Mouse (Mus musculus) mature B cell (primary cell): Measurements from ENCODE around the gene Gnb2.

Source experiments
- in situ Hi-C: fragments of 300-500 bp; cut with MboI; formaldehyde crosslinking; loops from 2 replicates; pipeline ENCODE4 v1.14.3; 2019

Gene Gnb2

GRCm38 (mm10) chr5:137533117-137533827 is at the start of gene Gnb2, which contains the start of gene Epo:
Gene Gnb2, minus strand, starts transcription at chr5:137533510.
Gene Epo, minus strand, starts transcription at chr5:137533242.
- in situ Hi-C loops, result no loop called here

GRCm38 (mm10) chr5:137582702-137583101 is 49.4 kb upstream of the Gnb2 start:
- in situ Hi-C loops, result no loop called here

GRCm38 (mm10) chr5:137580246-137580645 is 46.9 kb upstream of the Gnb2 start:
- in situ Hi-C loops, result no loop called here

GRCm38 (mm10) chr5:137574470-137574901 is 41.2 kb upstream of the Gnb2 start:
- in situ Hi-C loops, result no loop called here

DNA sequence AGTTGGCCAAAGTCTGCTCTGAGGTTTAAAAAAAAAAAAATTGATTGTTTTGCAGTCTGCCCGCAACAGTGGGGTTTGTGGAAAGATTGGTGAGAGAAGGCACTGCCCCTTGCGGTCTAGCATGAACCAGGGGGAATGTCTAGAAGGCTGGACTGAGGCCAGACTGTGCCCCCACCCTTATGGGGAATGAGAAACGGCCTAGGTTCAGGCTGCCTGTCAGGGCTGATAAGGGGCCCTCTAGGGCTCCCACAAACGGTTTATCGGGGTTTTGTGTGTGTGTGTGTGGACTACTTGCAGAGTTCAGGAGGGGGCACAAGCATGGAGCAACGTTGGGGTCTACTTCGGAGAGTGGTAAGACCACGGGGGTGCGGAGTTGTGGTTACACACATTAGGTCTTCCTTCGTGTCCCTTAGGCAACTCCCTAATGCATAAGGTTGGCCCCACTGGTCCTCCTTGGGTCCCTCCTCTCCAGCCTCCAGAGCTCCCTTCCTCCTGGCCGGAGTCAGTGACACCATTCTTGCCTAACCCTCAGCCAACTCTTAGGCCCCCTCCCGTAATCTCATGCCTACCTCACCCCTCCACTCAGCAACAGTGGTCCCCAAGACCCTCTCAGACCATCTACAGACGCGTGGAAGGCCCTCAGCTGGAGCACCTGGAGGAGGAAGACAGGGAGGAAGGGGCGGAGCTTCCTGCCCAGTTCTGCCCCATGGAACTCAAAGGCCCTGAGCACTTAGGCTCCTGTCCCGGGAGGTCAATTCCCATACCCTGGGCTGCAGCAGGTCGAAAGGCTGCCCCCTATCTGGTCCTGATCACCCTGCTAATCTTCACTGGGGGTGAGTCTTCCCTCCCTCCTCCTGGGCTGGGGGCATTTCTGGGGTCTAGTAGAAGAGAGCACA is 37.6 kb upstream of the Gnb2 start:
- in situ Hi-C loops, result no loop called here

- in situ Hi-C loops, result no loop called here
These were observed 36.9 kb upstream of the Gnb2 start for GRCm38 (mm10) chr5:137570181-137570580.

- in situ Hi-C loops, result no loop called here
These were observed 36.4 kb upstream of the Gnb2 start, which contains the start of gene Tfr2 for GRCm38 (mm10) chr5:137569665-137570064. Gene Tfr2, plus strand, starts transcription at chr5:137569840.

DNA sequence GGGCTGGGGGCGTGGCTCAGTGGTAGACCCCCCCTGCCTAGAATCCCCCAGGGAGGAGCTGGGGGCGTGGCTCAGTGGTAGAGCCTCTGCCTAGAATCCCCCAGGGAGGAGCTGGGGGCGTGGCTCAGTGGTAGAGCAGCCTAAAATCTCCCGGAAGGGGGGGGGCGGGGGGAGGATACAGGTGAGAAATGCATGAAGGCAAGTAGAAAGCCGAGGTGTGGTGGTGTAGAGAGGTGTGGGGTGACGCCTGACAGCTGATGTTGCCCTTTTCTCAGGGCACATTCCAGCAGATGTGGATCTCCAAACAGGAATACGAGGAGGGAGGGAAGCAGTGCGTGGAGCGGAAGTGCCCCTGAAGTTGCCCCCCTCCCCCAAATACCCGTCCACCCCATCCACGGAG is 35.7 kb upstream of the Gnb2 start:
- in situ Hi-C loops, result no loop called here

- in situ Hi-C loops, result no loop called here
These were observed 35.0 kb upstream of the Gnb2 start for GRCm38 (mm10) chr5:137568223-137568798.

DNA sequence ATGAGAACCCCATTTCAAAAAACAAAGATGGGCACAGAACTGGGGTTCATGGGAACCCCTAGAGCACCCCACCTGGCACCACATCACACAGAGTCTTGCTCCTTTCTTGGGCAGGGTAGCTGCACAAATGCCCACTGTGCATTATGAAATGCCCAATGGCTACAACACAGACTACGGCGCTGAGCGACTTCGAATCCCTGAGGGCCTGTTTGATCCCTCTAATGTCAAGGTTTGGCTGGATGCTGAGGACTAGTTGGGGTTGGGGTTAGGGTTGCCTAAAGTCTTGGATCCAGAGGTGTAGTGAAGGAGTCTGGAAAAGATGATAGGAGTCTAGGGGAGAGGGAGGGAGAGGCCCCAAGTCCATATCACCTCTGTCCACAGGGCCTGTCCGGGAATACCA is 33.1 kb upstream of the Gnb2 start:
- in situ Hi-C loops, result no loop called here

- in situ Hi-C loops, result no loop called here
These were observed 32.4 kb upstream of the Gnb2 start for GRCm38 (mm10) chr5:137565744-137566143.

GRCm38 (mm10) chr5:137562965-137563364 is 29.7 kb upstream of the Gnb2 start:
- in situ Hi-C loops, result no loop called here

DNA sequence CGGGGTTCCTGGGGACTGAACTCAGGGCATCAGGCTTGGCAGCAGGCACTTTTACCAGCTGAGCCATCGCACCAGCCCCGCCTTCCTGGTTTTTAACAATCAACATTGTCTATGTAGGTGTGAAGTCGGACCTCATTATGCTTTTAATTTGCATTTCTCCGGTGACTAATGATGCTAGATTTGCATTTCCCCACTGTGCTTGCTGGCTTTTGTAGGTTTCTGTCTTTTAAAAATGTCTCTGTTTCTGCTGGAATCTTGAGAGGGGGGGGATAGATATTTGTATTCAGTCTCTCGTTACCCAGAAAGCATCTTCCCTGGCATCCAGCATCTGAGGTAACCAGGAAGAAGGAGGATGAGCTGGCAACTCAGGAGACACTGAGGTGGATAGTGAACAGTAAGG is 28.2 kb upstream of the Gnb2 start:
- in situ Hi-C loops, result no loop called here

DNA sequence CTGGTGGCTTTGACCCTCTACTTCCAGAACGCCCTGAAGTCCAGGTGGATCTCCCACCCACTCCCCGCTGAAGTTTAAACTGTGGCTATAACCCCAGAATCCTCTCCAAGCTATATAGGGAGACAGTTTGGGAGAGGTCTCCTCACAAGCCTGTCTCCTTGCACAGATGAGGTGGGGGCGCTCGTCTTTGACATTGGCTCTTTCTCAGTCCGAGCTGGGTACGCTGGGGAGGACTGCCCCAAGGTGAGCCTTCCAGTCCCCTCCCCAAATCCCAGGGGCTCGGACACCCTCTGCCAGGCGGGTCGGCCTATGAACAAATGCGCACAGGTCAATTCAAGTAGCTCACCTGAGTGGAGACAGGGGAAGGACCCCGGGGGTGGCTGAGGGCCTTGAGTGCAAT is 20.6 kb upstream of the Gnb2 start:
- in situ Hi-C loops, result no loop called here

- in situ Hi-C loops, result no loop called here
These were observed 20.1 kb upstream of the Gnb2 start, which contains the start of gene Actl6b for GRCm38 (mm10) chr5:137553411-137553837. Gene Actl6b, plus strand, starts transcription at chr5:137553517.

GRCm38 (mm10) chr5:137553000-137553399 is 19.7 kb upstream of the Gnb2 start:
- in situ Hi-C loops, result no loop called here

- in situ Hi-C loops, result no loop called here
These were observed 17.8 kb upstream of the Gnb2 start for GRCm38 (mm10) chr5:137551119-137551518.

DNA sequence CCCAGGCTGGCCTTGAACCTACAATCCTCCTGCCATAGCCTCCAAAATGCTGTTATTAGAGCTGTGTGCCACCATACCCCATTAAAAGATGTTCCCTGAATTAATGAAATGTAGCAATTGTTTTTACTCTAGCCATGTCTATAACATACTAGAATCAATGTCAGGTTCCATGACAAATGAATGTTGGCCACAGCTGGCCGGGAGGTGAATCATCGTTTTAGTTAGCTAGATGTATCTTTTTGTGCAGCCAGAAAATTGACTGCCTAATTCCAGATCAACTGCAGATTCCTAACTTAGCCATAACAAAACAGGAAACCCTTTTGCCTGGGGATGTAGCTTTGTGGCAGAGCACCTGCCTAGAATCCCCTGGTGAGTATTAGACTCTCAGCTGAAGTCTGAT is 16.5 kb upstream of the Gnb2 start:
- in situ Hi-C loops, result no loop called here

DNA sequence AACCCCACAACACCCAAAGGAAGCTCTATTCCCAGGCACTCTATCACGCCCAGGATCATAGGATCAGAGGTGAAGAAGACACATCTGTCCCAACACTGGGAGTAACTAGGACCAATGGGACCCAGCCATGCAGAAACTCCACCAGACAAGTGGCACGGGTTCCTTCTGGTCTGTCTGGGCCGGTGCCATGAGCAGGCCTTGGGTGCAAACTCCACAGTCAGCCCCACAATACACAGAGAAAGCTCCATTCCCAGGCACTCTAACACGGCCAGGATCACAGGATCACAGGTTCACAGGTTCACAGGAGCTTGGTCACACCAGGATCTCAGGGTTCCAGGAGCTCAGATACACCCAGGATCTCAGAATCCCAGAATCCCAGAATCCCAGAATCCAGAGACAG is 12.3 kb upstream of the Gnb2 start:
- in situ Hi-C loops, result no loop called here

DNA sequence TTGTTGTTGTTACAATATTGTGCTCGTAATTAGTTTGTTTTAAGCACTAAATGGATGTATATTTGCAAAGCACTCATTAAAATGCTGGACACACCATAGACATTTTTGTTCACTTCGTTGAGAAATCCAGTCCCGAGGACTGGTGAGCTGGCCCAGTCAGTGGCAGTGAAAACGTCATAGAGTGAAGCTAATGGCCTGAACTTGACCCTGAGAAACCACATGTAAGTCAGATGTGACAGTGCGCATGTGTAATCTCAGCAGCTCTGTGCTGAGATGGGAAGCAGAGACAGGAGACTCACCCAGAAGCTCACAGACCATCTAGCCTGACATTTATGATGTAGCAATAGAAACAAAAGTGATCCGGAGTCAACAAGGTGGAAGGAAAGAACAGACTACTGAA is 11.6 kb upstream of the Gnb2 start:
- in situ Hi-C loops, result no loop called here

- in situ Hi-C loops, result no loop called here
These were observed 8.6 kb upstream of the Gnb2 start for GRCm38 (mm10) chr5:137541768-137542540.

DNA sequence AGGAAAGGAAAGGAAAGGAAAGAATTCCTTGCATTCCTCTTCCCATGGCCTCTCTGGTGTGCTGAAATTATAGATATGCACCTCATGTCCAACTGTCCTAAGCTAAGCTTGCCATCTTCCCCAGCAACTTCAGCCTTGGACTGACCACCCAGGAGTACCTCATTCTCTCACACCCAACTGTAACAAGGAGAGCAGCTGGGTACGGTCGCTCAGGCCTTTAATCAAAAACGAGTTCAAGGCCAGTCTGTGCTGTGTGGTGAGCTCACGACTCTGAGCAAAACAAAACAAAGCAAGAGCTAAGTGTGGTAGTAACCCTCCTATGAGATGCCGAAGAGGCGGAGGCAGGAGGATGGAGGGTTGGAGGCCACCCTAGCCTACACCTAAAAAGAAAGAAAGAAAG is 7.7 kb upstream of the Gnb2 start:
- in situ Hi-C loops, result no loop called here
